Mouse (Mus musculus) MEL (cell line): ENCODE measurements around the gene Olfr651. TPM values are rescaled to one million over a fixed set of nuclear protein-coding genes. Genes with fewer than 3 reads are reported as not detected.
A peak's percentile ranks its signal among the peaks of the same experiment; 100 is the strongest.

Source experiments
- DNase-seq: peaks from one replicate; pipeline ENCODE4 v3.0.0; 2011; ENCODE audit warnings: low read depth, low spot score
- H3K27ac ChIP-seq: 2 replicates; pipeline ENCODE4 v1.5.1; 2012; ENCODE audit warnings: low read depth, mild to moderate bottlenecking, control low read depth, low read length, moderate library complexity; ENCODE audit not compliant: control insufficient read depth
- H3K27me3 ChIP-seq, 2 experiments: fragments of 150-350 bp in 1 of 2; sonication (generic) in 1 of 2; 2 replicates each; pipeline ENCODE4 v1.6.1; 2012; ENCODE audit warnings: low read length in 2 of 2, mild to moderate bottlenecking in 2 of 2, improper control_type of control experiment in 1 of 2, moderate library complexity in 1 of 2; ENCODE audit not compliant: insufficient read depth in 2 of 2, control insufficient read depth in 1 of 2
- H3K36me3 ChIP-seq, 2 experiments: 2 replicates each; pipeline ENCODE4 v1.6.1; 2012 to 2014; ENCODE audit warnings: low read length in 2 of 2, improper control_type of control experiment in 1 of 2, inconsistent platforms in 1 of 2, mild to moderate bottlenecking in 1 of 2; ENCODE audit not compliant: insufficient read depth in 2 of 2, control insufficient read depth in 1 of 2
- H3K4me1 ChIP-seq, 2 experiments: fragments of 150-350 bp in 1 of 2; sonication (generic) in 1 of 2; 2 replicates each; pipeline ENCODE4 v1.6.1; 2012; ENCODE audit warnings: low read length in 2 of 2, improper control_type of control experiment in 1 of 2, mild to moderate bottlenecking in 1 of 2; ENCODE audit not compliant: insufficient read depth in 2 of 2, control insufficient read depth in 1 of 2
- H3K4me3 ChIP-seq, 2 experiments: fragments of 150-350 bp in 1 of 2; sonication (generic) in 1 of 2; 2 replicates each; pipeline ENCODE4 v1.5.1; 2012; ENCODE audit warnings: low read depth in 2 of 2, low read length in 2 of 2, mild to moderate bottlenecking in 2 of 2, moderate library complexity in 2 of 2, control low read depth in 1 of 2, improper control_type of control experiment in 1 of 2; ENCODE audit not compliant: control insufficient read depth in 1 of 2, insufficient read depth in 1 of 2
- H3K79me2 ChIP-seq: 2 replicates; pipeline ENCODE4 v1.6.1; 2012; ENCODE audit warnings: mild to moderate bottlenecking, low read length, moderate library complexity; ENCODE audit not compliant: control insufficient read depth, poor library complexity, insufficient read depth
- H3K9ac ChIP-seq: 2 replicates; pipeline ENCODE4 v1.6.1; 2012; ENCODE audit warnings: low read depth, mild to moderate bottlenecking, control low read depth, low read length, moderate library complexity; ENCODE audit not compliant: control insufficient read depth, poor library complexity, severe bottlenecking
- H3K9me3 ChIP-seq: fragments of 150-350 bp; sonication (generic); replicated peaks from 2 replicates; pipeline ENCODE4 v1.6.1; 2012; ENCODE audit warnings: mild to moderate bottlenecking, low read length, improper control_type of control experiment, moderate library complexity; ENCODE audit not compliant: insufficient read depth
- CTCF ChIP-seq, 3 experiments: IDR thresholded peaks in 2 of 3; conservative IDR thresholded peaks in 1 of 3; 2 replicates each; pipeline ENCODE4 v1.5.1; 2011 to 2012; ENCODE audit warnings: low read length in 3 of 3, low read depth in 2 of 3, mild to moderate bottlenecking in 2 of 3, improper control_type of control experiment in 1 of 3, inconsistent platforms in 1 of 3, mixed read lengths in 1 of 3, moderate library complexity in 1 of 3; ENCODE audit not compliant: control insufficient read depth in 1 of 3, insufficient read depth in 1 of 3, poor library complexity in 1 of 3, severe bottlenecking in 1 of 3
- ELF1 ChIP-seq: IDR thresholded peaks from 2 replicates; pipeline ENCODE4 v1.6.1; 2014; ENCODE audit warnings: low read depth, mild to moderate bottlenecking, inconsistent platforms, low read length, improper control_type of control experiment, moderate library complexity
- ETS1 ChIP-seq: IDR thresholded peaks from 2 replicates; pipeline ENCODE4 v1.6.1; 2012; ENCODE audit warnings: low read depth, mild to moderate bottlenecking, inconsistent platforms, low read length, improper control_type of control experiment, moderate library complexity
- GABPA ChIP-seq: IDR thresholded peaks from 2 replicates; pipeline ENCODE4 v1.6.1; 2012; ENCODE audit warnings: low read depth, mild to moderate bottlenecking, inconsistent platforms, low read length, improper control_type of control experiment, moderate library complexity
- MAFK ChIP-seq: IDR thresholded peaks from 2 replicates; pipeline ENCODE4 v1.6.1; 2011; ENCODE audit warnings: low read depth, mild to moderate bottlenecking, low read length, improper control_type of control experiment, borderline replicate concordance
- MAX ChIP-seq: IDR thresholded peaks from 2 replicates; pipeline ENCODE4 v1.6.1; 2011; ENCODE audit warnings: low read length, improper control_type of control experiment
- MYB ChIP-seq: IDR thresholded peaks from 2 replicates; pipeline ENCODE4 v1.6.1; 2011; ENCODE audit warnings: mild to moderate bottlenecking, low read depth, low read length, improper control_type of control experiment
- MYC ChIP-seq: IDR thresholded peaks from 2 replicates; pipeline ENCODE4 v1.6.1; 2011; ENCODE audit warnings: low read depth, mild to moderate bottlenecking, low read length, improper control_type of control experiment, moderate library complexity
- NELFE ChIP-seq: IDR thresholded peaks from 2 replicates; pipeline ENCODE4 v1.6.1; 2011; ENCODE audit warnings: low read depth, low read length, improper control_type of control experiment
- POLR2A ChIP-seq, 2 experiments: IDR thresholded peaks; 2 replicates each; pipeline ENCODE4 v1.6.1; 2011 to 2012; ENCODE audit warnings: low read length in 2 of 2, mild to moderate bottlenecking in 2 of 2, control low read depth in 1 of 2, improper control_type of control experiment in 1 of 2, low read depth in 1 of 2, moderate library complexity in 1 of 2; ENCODE audit not compliant: control insufficient read depth in 1 of 2, insufficient read depth in 1 of 2, poor library complexity in 1 of 2
- POLR2AphosphoS2 ChIP-seq: IDR thresholded peaks from 2 replicates; pipeline ENCODE4 v1.6.1; 2011; ENCODE audit warnings: low read length, improper control_type of control experiment
- RAD21 ChIP-seq: IDR thresholded peaks from 2 replicates; pipeline ENCODE4 v1.6.1; 2011; ENCODE audit warnings: mild to moderate bottlenecking, low read depth, low read length, improper control_type of control experiment
- RCOR1 ChIP-seq: IDR thresholded peaks from 2 replicates; pipeline ENCODE4 v1.6.1; 2012; ENCODE audit warnings: low read depth, mild to moderate bottlenecking, inconsistent platforms, low read length, improper control_type of control experiment
- SIN3A ChIP-seq: IDR thresholded peaks from 2 replicates; pipeline ENCODE4 v1.6.1; 2012; ENCODE audit warnings: low read length, improper control_type of control experiment, inconsistent platforms
- TBP ChIP-seq: IDR thresholded peaks from 2 replicates; pipeline ENCODE4 v1.8.0; 2011; ENCODE audit warnings: low read depth, low read length, improper control_type of control experiment
- UBTF ChIP-seq: IDR thresholded peaks from 2 replicates; pipeline ENCODE4 v1.6.1; 2012; ENCODE audit warnings: low read depth, mild to moderate bottlenecking, inconsistent platforms, low read length, improper control_type of control experiment, moderate library complexity, borderline replicate concordance; ENCODE audit not compliant: insufficient read depth
- USF2 ChIP-seq, 2 experiments: IDR thresholded peaks; 2 replicates each; pipeline ENCODE4 v1.6.1; 2011 to 2012; ENCODE audit warnings: improper control_type of control experiment in 2 of 2, low read length in 2 of 2, borderline replicate concordance in 1 of 2, inconsistent platforms in 1 of 2, low read depth in 1 of 2, mild to moderate bottlenecking in 1 of 2; ENCODE audit not compliant: insufficient read depth in 1 of 2
- ZC3H11A ChIP-seq: IDR thresholded peaks from 2 replicates; pipeline ENCODE4 v1.6.1; 2012; ENCODE audit warnings: low read depth, mild to moderate bottlenecking, inconsistent platforms, low read length, improper control_type of control experiment
- ZKSCAN1 ChIP-seq: IDR thresholded peaks from 2 replicates; pipeline ENCODE4 v1.6.1; 2012; ENCODE audit warnings: low read depth, mild to moderate bottlenecking, inconsistent platforms, low read length, improper control_type of control experiment, moderate library complexity
- ZNF384 ChIP-seq: IDR thresholded peaks from 2 replicates; pipeline ENCODE4 v1.6.1; 2012; ENCODE audit warnings: low read depth, mild to moderate bottlenecking, inconsistent platforms, low read length, improper control_type of control experiment
- polyA plus RNA-seq, 2 experiments: library from polyadenylated mRNA; stranded (reverse) in 1 of 2; unstranded in 1 of 2; fragments of >175 nt in 1 of 2; fragments of >200 nt in 1 of 2; gene quantifications; 2 replicates each; pipeline versions ENCODE4 v1.2.1 to v1.2.4; 2012; ENCODE audit warnings: low replicate concordance in 2 of 2, low read depth in 1 of 2; ENCODE audit not compliant: insufficient read length in 2 of 2, insufficient read depth in 1 of 2, missing spikeins in 1 of 2
- total RNA-seq: library from RNA; depleted of rRNA; stranded (reverse); fragments of 300-350 nt; gene quantifications from 2 replicates; pipeline ENCODE4 v1.2.3, GENCODE M21; 2012

Gene Olfr651
- total and polyA plus RNA-seq, 3 experiments, result not detected

GRCm38 (mm10) chr7:104586725-104587124, 36.8 kb downstream of the Olfr651 start, which contains the start of gene Olfr654:
Gene Olfr654 (plus strand): TSS chr7:104587025.
- no peaks in the 10 kb centered on the region for H3K27me3 ChIP-seq
- DNase-seq, result no peak
- no peaks in the 10 kb centered on the region for H3K9me3 ChIP-seq
- H3K36me3 ChIP-seq, result no peaks in the 10 kb centered on the region
- H3K9ac ChIP-seq, result no peak within 1 kb of the TSS
- TF ChIP-seq MAFK, result no peak
- no peak for TF ChIP-seq MYC
- no peak for TF ChIP-seq GABPA
- no peak for TF ChIP-seq RAD21
- no peak for TF ChIP-seq RCOR1
- no peak for TF ChIP-seq ZC3H11A
- H3K4me3 ChIP-seq, result no peak within 1 kb of the TSS
- no peaks in the 10 kb centered on the region for H3K79me2 ChIP-seq
- H3K27ac ChIP-seq, result no peak within 1 kb of the TSS
- H3K4me1 ChIP-seq, result no peaks in the 10 kb centered on the region

GRCm38 (mm10) chr7:104588274-104588673, 38.3 kb downstream of the Olfr651 start:
- Histone ChIP-seq H3K36me3 (no peaks in the 10 kb centered on the region), H3K4me3 (no peak overlapping the region), H3K9me3 (no peaks in the 10 kb centered on the region), H3K79me2 (no peaks in the 10 kb centered on the region), H3K27me3 (no peaks in the 10 kb centered on the region), H3K27ac (no peak overlapping the region), H3K4me1 (no peaks in the 10 kb centered on the region), H3K9ac (no peak overlapping the region)
- TF ChIP-seq ZNF384, result no peak
- no peak for DNase-seq

GRCm38 (mm10) chr7:104601679-104602078, 51.7 kb downstream of the Olfr651 start, which contains the start of gene Olfr655:
Gene Olfr655 (minus strand): TSS chr7:104601779.
- Histone ChIP-seq H3K27ac (no peak within 1 kb of the TSS), H3K9me3 (no peaks in the 10 kb centered on the region), H3K9ac (no peak within 1 kb of the TSS), H3K36me3 (no peaks in the 10 kb centered on the region), H3K4me3 (no peak within 1 kb of the TSS), H3K79me2 (no peaks in the 10 kb centered on the region), H3K4me1 (no peaks in the 10 kb centered on the region), H3K27me3 (no peaks in the 10 kb centered on the region)
- no peak for TF ChIP-seq CTCF (IDR thresholded peaks at IDR 0.05 in 2 of 3, conservative IDR thresholded peaks at IDR 0.05 in 1 of 3; ENCODE audit: control insufficient read depth in 1 of 3, insufficient read depth in 1 of 3, low read depth in 2 of 3, low read length in 3 of 3, poor library complexity in 1 of 3, severe bottlenecking in 1 of 3)
- no peak for TF ChIP-seq ELF1
- DNase-seq, result no peak

GRCm38 (mm10) chr7:104603173-104603572, 53.2 kb downstream of the Olfr651 start:
- peak; percentile 57 for DNase-seq
- Histone ChIP-seq H3K27ac (no peak overlapping the region), H3K9me3 (no peaks in the 10 kb centered on the region), H3K9ac (no peak overlapping the region), H3K27me3 (no peaks in the 10 kb centered on the region), H3K4me3 (no peak overlapping the region), H3K36me3 (no peaks in the 10 kb centered on the region), H3K4me1 (no peaks in the 10 kb centered on the region), H3K79me2 (no peaks in the 10 kb centered on the region)
- TF ChIP-seq RAD21 (peak; percentile 76), ELF1 (no peak), SIN3A (no peak), ZKSCAN1 (no peak), RCOR1 (no peak), POLR2A (IDR thresholded peaks at IDR 0.05; ENCODE audit: control insufficient read depth in 1 of 2, insufficient read depth in 1 of 2, low read depth in 1 of 2, low read length in 2 of 2, poor library complexity in 1 of 2) (no peak), UBTF (no peak), MAFK (no peak), TBP (no peak), USF2 (IDR thresholded peaks at IDR 0.05; ENCODE audit: borderline replicate concordance in 1 of 2, insufficient read depth in 1 of 2, low read depth in 1 of 2, low read length in 2 of 2) (no peak), MAX (peak; percentile 61; the same call in 1 of the 2 replicates), MYB (no peak), GABPA (no peak), MYC (0 out of 2 replicates have a peak, but pooled peaks have one; percentile 52), NELFE (no peak), ETS1 (no peak), POLR2AphosphoS2 (no peak), CTCF (IDR thresholded peaks at IDR 0.05 in 2 of 3, conservative IDR thresholded peaks at IDR 0.05 in 1 of 3; ENCODE audit: control insufficient read depth in 1 of 3, insufficient read depth in 1 of 3, low read depth in 2 of 3, low read length in 3 of 3, poor library complexity in 1 of 3, severe bottlenecking in 1 of 3) (peak; percentile 68 to 83 (median 77))
